Mouse (Mus musculus): ENCODE results near the gene Mterf2. TPM values are rescaled to one million over a fixed set of nuclear protein-coding genes. Genes with fewer than 3 reads are reported as not detected.

The Mterf2 gene
- polyA plus RNA-seq, 1 experiment: not detected

DNA sequence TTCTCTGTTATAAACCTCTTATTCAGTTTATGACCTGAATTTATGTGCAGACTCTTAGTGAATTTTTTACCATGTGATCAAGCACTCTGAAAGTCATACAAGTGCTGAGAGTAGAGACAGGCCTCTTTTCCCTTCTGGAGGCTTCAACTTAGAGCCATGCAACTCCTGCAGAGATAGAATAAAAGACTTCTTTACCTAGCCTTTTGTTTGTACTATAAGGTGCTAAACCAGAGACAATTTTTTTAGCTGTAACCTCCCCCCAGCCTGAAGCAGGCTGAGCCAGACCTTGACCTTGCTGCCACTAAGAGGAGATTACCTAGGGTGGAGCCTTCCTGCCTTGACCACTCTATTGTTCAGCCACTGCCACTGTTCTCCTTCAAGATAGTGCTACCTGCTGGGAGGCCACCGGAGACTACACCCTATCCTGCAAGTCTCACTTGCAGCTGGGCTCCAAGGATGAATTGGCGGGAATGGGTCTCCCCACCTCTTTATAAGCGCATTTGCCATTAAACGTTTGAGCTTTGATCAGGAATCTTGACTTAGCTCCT lies 56.1 kb downstream of the Mterf2 start:
- Histone ChIP-seq H3K4me1 (ENCODE audit: control insufficient read depth, insufficient read depth, low read length) (no peaks in the 10 kb centered on the region), H3K4me3 (ENCODE audit: insufficient read depth, low read length) (no peak overlapping the region), H3K27ac (ENCODE audit: insufficient read depth, low read depth, low read length) (no peak overlapping the region)
- no peak for TF ChIP-seq CTCF (IDR thresholded peaks at IDR 0.05; ENCODE audit: low read depth, low read length)
- no peak for TF ChIP-seq POLR2A (IDR thresholded peaks at IDR 0.05; ENCODE audit: borderline replicate concordance, low read depth, low read length)

Other genes starting within 250 kb of the Mterf2 start
- gene Ric8b, start 210.4 kb downstream of the Mterf2 start, polyA plus RNA-seq (2012; ENCODE audit: insufficient read depth, insufficient read length, missing spikeins): 11.7 and 14.0 TPM in 2 replicates
- gene Fhl4, start 25.5 kb downstream of the Mterf2 start, polyA plus RNA-seq (2012; ENCODE audit: insufficient read depth, insufficient read length, missing spikeins): not detected in 2 replicates
- 4.9 and 5.6 TPM in 2 replicates for gene Tmem263, start 25.4 kb downstream of the Mterf2 start, polyA plus RNA-seq (2012; ENCODE audit: insufficient read depth, insufficient read length, missing spikeins)
- gene Cry1, start 57.0 kb upstream of the Mterf2 start, polyA plus RNA-seq (2012; ENCODE audit: insufficient read depth, insufficient read length, missing spikeins): 3.6 and 4.5 TPM in 2 replicates

Data from bone marrow macrophage, adult 2 months (primary cell).